Comparison of ENCODE assay signal across 12 mouse cellular contexts in the genomic region with DNA sequence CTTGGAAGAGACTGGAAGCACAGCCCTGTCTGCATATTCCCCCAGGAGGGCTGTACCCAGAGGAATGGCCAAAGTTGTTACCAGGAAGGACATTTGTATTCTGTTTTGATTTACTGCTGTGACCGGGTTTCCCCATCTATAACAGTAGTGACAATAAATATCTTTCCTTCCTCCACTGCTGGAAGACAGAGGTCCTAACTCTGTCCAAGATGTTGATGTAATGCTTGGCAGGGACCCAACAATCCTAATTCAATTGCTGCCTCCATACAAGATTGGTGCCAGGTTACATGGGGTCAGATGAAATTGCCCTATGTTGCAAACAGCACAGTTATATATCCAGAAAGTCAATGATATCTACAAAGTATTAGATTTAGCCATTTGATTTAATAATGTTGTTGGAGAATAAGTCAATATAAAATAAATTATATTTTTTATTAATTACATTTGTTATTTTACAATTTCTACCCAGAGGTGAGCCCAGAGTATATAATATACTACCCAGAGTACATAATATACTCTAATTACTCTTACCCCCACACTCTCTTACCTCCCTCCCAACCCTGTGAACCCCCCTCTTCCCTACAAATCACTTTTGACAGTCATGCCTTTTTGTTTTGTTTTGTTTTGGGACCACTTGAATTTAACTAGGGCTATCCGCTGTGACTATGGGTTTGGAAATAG.
DNase-seq lines count a peak whose midpoint lies in the region; ATAC-seq and TF ChIP-seq lines count a peak whose summit lies in the region.
"Had no signal": no experiment of that assay in that cellular context is flagged by ENCODE, and none has a peak within 500 bp of the region (broad histone marks: within the 10 kb centered on the region; RNA-seq: fewer than 3 reads in every experiment).

No protein-coding gene starts in this region.

- H3K27ac ChIP-seq in limb, embryonic 14.5 days (replicated peaks; ENCODE audit: low read depth, low read length) = no peak overlapping the region
- H3K27ac ChIP-seq in limb, embryonic 10.5 days = no peak overlapping the region
- peak overlapping the region; percentile 38; the same call in 1 of the 2 replicates for H3K27ac ChIP-seq in brown adipose tissue, adult 24 weeks (replicated peaks; ENCODE audit: low read depth, low read length)
- no peak overlapping the region for H3K27ac ChIP-seq in layer of hippocampus, adult 2 months
- no peak overlapping the region for H3K27ac ChIP-seq in forebrain, embryonic 16.5 days (ENCODE audit: low read length)
- H3K27ac ChIP-seq: midbrain, embryonic 12.5 days had no signal

- no peak for TF ChIP-seq CTCF in layer of hippocampus, adult 2 months (conservative IDR thresholded peaks at IDR 0.05)

- DNase-seq in limb, embryonic 14.5 days (ENCODE audit: low spot score) = peak; percentile 68
- no peak for DNase-seq in limb, embryonic 10.5 days (ENCODE audit: low spot score)
- DNase-seq in heart, postnatal 4 days = peak; percentile 77
- peak; percentile 78 for DNase-seq in lung, postnatal 10 days
- DNase-seq in layer of hippocampus, adult 2 months (ENCODE audit: low spot score in 2 of 2) = no peak
- no peak for DNase-seq in left cerebral cortex, adult 18-20 months (ENCODE audit: low spot score in 2 of 2)
- DNase-seq: cerebellum, adult 11 months; thymus, adult 2 months had no signal

- no peak for ATAC-seq in limb, embryonic 14.5 days (ENCODE audit: low FRiP score, low read depth)
- no peak for ATAC-seq in forebrain, embryonic 16.5 days

- H3K9ac ChIP-seq in limb, embryonic 14.5 days (ENCODE audit: low read depth, low read length, severe bottlenecking) = no peak overlapping the region
- H3K9ac ChIP-seq in forebrain, embryonic 16.5 days (replicated peaks; ENCODE audit: low read depth, low read length) = no peak overlapping the region
- H3K9ac ChIP-seq: midbrain, embryonic 12.5 days had no signal

- H3K36me3 ChIP-seq in limb, embryonic 14.5 days (ENCODE audit: control insufficient read depth, insufficient read depth, low read length) = no peaks in the 10 kb centered on the region
- H3K36me3 ChIP-seq in limb, embryonic 10.5 days = no peaks in the 10 kb centered on the region
- H3K36me3 ChIP-seq in forebrain, embryonic 16.5 days (ENCODE audit: control insufficient read depth, insufficient read depth) = no peaks in the 10 kb centered on the region
- H3K36me3 ChIP-seq: G1E; midbrain, embryonic 12.5 days had no signal

- no peaks in the 10 kb centered on the region for H3K9me3 ChIP-seq in limb, embryonic 14.5 days (ENCODE audit: control insufficient read depth, low read length)
- H3K9me3 ChIP-seq in limb, embryonic 10.5 days (replicated peaks) = no peaks in the 10 kb centered on the region
- H3K9me3 ChIP-seq in forebrain, embryonic 16.5 days (ENCODE audit: control insufficient read depth, low read length) = no peaks in the 10 kb centered on the region
- H3K9me3 ChIP-seq: G1E; midbrain, embryonic 12.5 days had no signal

- H3K4me3 ChIP-seq in limb, embryonic 14.5 days (replicated peaks; ENCODE audit: low read length) = no peak overlapping the region
- no peak overlapping the region for H3K4me3 ChIP-seq in limb, embryonic 10.5 days
- H3K4me3 ChIP-seq in brown adipose tissue, adult 24 weeks (ENCODE audit: insufficient read depth, low read depth, low read length) = no peak overlapping the region
- H3K4me3 ChIP-seq in layer of hippocampus, adult 2 months = no peak overlapping the region
- no peak overlapping the region for H3K4me3 ChIP-seq in forebrain, embryonic 16.5 days (replicated peaks; ENCODE audit: low read length)
- H3K4me3 ChIP-seq: midbrain, embryonic 12.5 days had no signal

- no peaks in the 10 kb centered on the region for H3K27me3 ChIP-seq in limb, embryonic 14.5 days (ENCODE audit: control insufficient read depth, insufficient read depth, low read length)
- H3K27me3 ChIP-seq in limb, embryonic 10.5 days (ENCODE audit: low read depth, poor library complexity, severe bottlenecking) = no peaks in the 10 kb centered on the region
- peaks cover 3% of the 10 kb centered on the region; the same call in 1 of the 2 replicates for H3K27me3 ChIP-seq in forebrain, embryonic 16.5 days (replicated peaks; ENCODE audit: control insufficient read depth, insufficient read depth, low read length)
- H3K27me3 ChIP-seq: midbrain, embryonic 12.5 days had no signal

- no peak overlapping the region for H3K4me2 ChIP-seq in limb, embryonic 14.5 days (replicated peaks; ENCODE audit: low read depth, low read length, severe bottlenecking)
- no peak overlapping the region for H3K4me2 ChIP-seq in forebrain, embryonic 16.5 days (ENCODE audit: low read length)
- H3K4me2 ChIP-seq: midbrain, embryonic 12.5 days had no signal

- no peak for TF ChIP-seq POLR2A in limb, embryonic 14.5 days (IDR thresholded peaks at IDR 0.05; ENCODE audit: borderline replicate concordance, extremely low read depth, insufficient read depth, insufficient read length)

- H3K4me1 ChIP-seq in limb, embryonic 14.5 days (ENCODE audit: control insufficient read depth, insufficient read depth, low read length) = peaks cover 18% of the 10 kb centered on the region; the same call in 1 of the 2 replicates
- peaks cover 22% of the 10 kb centered on the region for H3K4me1 ChIP-seq in limb, embryonic 10.5 days
- H3K4me1 ChIP-seq in brown adipose tissue, adult 24 weeks (ENCODE audit: control insufficient read depth, insufficient read depth, insufficient read length, low read length) = peaks cover 15% of the 10 kb centered on the region
- H3K4me1 ChIP-seq in forebrain, embryonic 16.5 days (replicated peaks; ENCODE audit: control insufficient read depth, insufficient read depth, low read length) = 0 out of 2 replicates have a peak, but pooled peaks cover 2% of the 10 kb centered on the region
- H3K4me1 ChIP-seq: midbrain, embryonic 12.5 days had no signal

- WGBS in limb, embryonic 14.5 days = 49% methylated on average over 2 of the region's 2 CpGs
- 83% methylated on average over 2 of the region's 2 CpGs for WGBS in limb, embryonic 10.5 days
- WGBS in forebrain, embryonic 16.5 days = 54% methylated on average over 2 of the region's 2 CpGs

Comparison
In these comparisons a context has a peak if more than half of its experiments do, and no peak if none do; other contexts are left out.
1. DNase-seq: peak in limb, embryonic 14.5 days (single experiment), heart, postnatal 4 days (single experiment) and lung, postnatal 10 days (single experiment); none in limb, embryonic 10.5 days (single experiment), layer of hippocampus, adult 2 months (0 of 2) and left cerebral cortex, adult 18-20 months (0 of 2).